Mouse (Mus musculus): ENCODE measurements at regions not wholly inside any gene's neighbourhood (a gene's known extent, or its start where the extent isn't known, plus 50 kb on each side); places are given as distances from the start of the nearest gene placed in this dataset.
A peak's percentile ranks its signal among the peaks of the same experiment; 100 is the strongest.

DNA sequence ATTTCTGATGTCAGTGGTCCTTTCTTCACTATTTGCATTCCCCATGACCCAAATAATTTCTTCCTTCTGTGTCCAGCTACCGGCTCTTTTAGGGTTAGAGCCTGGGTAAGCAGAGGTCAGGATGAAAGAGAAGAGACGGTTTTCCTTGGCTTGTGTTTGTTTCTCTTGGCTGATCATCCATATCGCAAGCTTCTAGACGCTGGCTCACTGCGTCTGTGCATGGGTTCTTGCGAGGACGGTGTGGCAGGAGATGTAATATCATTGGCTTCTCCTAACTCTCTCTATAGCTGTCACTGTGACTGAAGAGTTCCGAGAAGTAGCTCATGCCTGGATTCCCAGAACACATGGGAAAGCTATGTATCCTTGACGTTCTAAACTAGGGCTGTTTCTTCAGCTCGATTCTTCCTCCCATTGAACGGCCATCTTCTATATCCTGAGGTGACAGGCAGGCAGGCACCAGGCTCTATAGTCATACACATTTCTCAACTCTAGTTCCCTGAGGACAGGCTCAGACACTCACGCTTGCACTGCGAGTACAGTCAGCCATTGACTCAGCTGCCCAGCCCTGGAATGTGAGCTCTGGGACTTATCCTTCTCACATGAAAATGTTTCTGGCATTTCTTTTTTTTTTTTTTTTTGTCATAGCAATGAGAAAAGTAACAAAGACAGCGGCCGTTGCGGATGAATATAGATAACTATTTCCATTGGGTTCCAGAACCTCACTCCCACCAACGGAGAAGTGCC lies 85.0 kb downstream of the Bach1 start:
- no peak for DNase-seq (ENCODE audit: low spot score in 2 of 2)

DNA sequence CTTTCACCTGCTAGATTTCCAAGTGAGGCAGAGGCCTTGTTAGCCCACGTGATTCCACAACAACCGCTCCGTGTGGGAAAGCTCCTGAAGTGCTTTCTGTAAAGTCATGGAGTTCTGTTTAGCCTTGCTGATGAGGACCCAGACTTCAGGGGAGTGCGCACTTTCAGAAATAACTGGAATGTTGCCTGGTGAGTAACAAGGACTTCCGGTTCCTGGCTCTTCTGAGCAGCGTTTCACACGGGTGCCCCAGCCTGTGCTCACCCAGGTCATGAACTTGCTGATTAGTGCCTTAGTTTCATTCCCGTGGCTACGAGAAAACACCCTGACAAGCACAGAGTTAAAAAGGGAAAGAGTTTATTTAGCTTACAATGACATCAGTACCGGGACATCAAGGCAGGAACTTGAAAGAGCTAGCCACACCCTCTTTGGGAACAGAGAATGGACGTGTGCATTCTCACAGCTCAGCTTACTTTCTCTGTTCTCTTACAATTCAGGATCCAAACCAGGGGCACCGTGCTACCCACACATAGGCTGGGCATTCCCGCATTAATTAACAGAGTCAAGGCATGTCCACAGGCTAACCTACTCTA lies 85.8 kb downstream of the Bach1 start:
- no peak for DNase-seq (ENCODE audit: low spot score in 2 of 2)

DNA sequence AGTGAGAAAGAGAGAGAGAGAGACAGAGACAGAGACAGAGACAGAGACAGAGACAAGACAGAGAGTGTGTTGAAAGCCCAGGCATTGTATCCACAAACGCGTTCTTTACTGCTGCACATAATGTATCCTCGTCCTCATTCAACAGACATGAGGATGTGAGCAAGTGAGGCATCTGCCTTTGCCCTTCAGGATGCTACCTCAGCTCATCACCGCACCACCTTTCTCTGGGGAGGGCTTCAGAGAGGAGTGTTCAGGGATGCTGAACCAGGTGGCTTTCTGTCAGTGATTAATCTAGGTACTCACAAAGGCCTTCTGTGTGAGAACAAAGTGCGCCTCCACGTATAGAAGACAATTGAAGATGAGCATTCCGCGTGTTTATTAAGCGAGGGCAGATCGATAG lies 90.8 kb downstream of the Bach1 start:
- DNase-seq (ENCODE audit: low spot score in 2 of 2), result no peak

DNA sequence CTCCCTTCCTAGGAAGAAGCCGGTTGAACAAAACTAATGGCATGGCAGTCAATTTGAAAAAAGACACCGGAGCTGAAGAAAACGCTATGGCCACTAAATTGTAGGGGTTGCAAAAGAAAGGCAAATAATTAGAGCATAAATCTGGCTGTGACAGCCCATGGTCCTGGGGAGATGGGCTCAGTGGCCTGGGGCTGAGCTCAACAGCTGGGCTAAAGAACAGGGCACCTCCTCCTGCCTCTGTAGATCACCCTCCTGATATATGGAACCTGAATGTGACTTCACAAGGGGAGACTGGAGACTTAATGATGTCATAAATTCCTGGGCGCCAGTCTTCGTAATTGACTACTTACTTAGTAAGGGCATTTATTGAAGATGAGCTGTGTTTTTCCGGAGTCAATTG lies 91.2 kb downstream of the Bach1 start:
- DNase-seq (ENCODE audit: low spot score in 2 of 2), result no peak

DNA sequence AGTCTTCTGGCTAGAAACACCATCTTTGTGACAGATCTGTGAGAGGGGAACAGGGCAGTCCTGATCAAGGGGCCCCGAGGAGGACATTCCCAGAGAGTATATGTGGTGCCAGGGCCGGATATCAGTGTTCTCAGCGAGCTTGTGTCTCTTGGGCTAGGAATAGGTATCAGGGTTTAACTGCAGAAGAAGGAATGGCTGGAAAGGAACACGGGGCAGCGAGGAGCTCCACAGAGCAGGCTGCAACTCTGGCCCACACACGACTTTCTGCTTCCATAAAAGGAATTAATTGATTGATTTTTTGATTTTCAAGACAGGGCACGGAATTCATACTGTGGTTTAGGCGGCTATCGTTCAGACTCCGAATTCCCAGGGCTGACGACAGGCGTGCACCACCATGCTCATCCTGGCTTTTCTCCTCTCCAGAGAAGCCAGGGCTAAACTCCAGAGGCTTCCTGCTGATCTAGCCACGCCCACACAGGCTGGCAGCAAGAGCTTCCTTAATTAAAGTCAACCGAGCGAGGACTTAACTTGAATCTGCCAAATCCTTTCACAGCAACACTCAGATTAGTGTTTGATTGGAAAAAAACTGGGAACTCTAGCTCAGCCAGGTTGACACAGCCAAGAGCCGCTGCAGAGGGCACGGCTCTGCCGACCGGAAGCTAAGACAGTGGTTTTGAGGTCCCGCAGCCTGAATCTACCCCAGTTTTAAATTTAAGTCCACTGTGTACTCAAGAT lies 97.9 kb downstream of the Bach1 start:
- DNase-seq (ENCODE audit: low spot score in 2 of 2), result peak; percentile 33 to 47

DNA sequence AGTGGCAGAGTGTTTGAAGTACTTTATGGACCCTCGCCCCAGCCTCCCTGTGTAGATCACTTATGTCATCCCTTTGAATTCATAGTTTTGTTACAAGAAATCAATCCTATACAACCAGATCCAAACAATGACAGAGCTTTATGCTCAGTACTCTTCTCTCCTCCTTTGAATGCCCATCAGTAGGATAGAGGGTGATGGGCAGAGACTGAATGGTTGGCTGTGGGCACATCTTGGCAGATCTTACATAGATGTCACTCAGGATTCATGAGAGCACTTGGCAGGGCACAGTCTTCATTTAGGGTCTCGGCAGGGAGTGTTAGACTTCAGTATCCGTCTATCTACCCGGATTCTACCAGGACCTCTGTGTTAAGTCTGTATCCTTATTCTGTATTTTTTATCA lies 103.6 kb downstream of the Bach1 start:
- DNase-seq (ENCODE audit: low spot score in 2 of 2), result no peak

DNA sequence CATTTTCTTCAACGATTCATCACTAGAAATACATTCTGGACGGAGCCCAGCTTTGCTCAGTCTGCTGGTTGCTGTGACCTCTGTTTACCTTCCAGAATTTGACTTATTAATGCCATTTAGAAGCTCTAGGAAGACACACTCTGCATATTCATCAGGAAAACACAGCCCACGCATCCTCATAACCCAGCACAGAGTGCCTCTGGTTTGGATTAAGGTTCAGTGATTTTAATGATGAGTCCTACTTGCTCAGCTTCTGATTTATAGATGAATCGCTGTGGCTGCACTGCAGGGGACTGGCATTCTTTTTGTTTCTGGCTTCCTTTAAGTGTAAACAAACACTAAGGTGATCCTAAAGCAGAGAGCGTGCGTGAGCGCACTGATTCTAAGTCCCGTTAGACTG lies 118.8 kb downstream of the Bach1 start:
- DNase-seq (ENCODE audit: low spot score in 2 of 2), result no peak

DNA sequence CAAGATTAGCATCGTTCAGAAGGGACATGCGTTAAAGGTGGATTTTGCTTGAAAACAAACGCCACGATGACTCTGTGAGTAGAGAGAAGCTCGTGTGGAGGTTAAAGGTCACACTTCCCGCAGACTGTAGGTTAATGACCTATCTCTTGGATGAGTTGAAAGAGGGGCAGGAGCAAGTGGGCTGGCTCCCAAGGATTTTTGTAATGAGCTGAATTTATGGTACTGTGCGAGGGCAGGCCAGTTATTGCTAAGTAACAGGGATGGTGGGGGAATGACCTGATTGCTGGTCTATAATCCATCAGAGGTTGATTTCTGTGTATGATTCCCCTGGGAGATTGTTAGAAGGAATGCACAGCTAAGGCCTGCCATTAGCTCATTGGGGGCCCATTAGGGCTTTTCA lies 135.6 kb downstream of the Bach1 start:
- no peak for DNase-seq (ENCODE audit: low spot score in 2 of 2)

DNA sequence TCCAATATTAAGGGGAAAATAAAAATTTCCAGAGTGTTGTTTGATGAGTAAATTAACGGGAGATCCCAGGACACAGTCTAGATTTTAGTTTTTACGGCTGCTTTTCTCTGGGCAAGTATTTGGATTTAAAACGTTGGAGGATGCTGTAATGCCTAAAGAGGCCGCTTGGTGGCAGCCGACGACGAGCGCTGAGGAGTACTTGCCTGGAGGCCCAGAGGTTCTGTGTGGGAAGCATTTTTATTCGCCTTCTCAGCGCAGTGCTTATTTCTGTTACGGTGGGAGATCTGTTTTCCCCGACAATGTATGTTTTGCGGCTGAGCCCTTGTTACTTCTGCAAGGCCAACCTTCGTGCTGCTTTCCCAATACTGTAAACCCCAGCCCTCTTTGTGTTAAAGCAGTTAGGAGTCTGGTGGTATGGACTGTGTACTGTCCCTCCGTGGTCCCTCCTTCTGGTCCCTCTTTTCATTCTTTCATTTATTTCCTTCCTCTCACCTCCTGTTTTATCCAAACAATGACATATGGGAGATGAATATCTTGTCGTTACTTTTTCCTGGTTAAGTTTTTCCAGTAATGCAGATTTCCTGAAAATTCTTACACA lies 142.3 kb downstream of the Bach1 start:
- peak; percentile 80 to 90 for DNase-seq (ENCODE audit: low spot score in 2 of 2)

Measured in layer of hippocampus, postnatal 14 days (tissue).